Mouse (Mus musculus): ENCODE measurements around the gene Coro1c. TPM values are rescaled to one million over a fixed set of nuclear protein-coding genes. Genes with fewer than 3 reads are reported as not detected.
A peak's percentile ranks its signal among the peaks of the same experiment; 100 is the strongest.

Coro1c gene
- polyA plus RNA-seq, 1 experiment from 2014 or later = 138 TPM

DNA sequence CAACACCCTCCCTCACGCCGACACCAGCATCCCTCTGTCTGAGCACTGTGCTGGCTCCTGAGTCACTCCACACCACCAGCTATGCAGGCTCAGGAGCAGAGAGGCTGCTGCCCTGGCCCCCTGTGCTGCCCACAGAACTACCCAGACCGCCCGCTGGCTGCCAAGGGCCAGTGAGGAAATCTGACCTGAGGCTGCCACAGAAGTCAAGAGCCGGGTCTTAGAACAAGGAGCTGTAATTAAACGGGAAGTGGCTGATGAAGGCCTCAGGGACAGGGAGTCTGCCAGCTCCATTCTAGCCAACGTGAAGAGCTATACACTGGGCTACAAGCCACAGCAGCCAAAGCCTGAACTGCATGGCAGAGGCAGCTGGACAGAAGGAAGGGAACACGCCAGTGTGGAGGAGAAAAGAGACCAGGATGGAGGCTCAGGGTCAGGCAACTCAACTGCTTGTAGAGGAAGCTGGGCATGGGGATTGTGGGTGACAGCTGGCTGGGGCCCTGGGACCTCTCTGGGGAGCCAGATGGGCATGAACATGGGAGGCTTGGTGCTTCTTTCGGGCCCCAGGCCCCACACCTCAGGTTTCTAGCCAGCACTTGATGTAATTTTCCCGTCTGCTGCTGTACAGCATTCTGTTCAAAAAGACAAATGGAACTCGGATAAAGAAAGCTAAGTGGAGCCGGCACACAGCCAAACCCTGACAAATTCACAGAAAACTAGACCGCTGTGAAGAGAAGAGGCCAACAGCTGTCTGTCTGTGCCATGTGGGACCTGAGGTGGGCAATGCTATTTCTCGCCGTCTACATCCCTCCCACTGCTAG is 25.8 kb downstream of the Coro1c start:
- no peak overlapping the region for H3K4me3 ChIP-seq (ENCODE audit: low read length)
- peak overlapping the region; percentile 52 for H3K9ac ChIP-seq (ENCODE audit: low read length)
- H3K4me1 ChIP-seq (replicated peaks; ENCODE audit: control insufficient read depth, insufficient read depth, low read length) = peaks cover 33% of the 10 kb centered on the region
- H3K36me3 ChIP-seq (ENCODE audit: control insufficient read depth, insufficient read depth, low read length) = peaks cover 14% of the 10 kb centered on the region
- no peak overlapping the region for H3K4me2 ChIP-seq (ENCODE audit: low read depth, low read length)
- no peaks in the 10 kb centered on the region for H3K27me3 ChIP-seq (ENCODE audit: control insufficient read depth, insufficient read depth, low read depth, low read length)
- no peaks in the 10 kb centered on the region for H3K9me3 ChIP-seq (ENCODE audit: control insufficient read depth, low read length)
- peak; percentile 24; the same call in 1 of the 2 replicates for ATAC-seq (ENCODE audit: low read depth)
- peak overlapping the region; percentile 62 for H3K27ac ChIP-seq (ENCODE audit: low read length)
- WGBS = 50% methylated on average over 15 of the region's 15 CpGs

DNA sequence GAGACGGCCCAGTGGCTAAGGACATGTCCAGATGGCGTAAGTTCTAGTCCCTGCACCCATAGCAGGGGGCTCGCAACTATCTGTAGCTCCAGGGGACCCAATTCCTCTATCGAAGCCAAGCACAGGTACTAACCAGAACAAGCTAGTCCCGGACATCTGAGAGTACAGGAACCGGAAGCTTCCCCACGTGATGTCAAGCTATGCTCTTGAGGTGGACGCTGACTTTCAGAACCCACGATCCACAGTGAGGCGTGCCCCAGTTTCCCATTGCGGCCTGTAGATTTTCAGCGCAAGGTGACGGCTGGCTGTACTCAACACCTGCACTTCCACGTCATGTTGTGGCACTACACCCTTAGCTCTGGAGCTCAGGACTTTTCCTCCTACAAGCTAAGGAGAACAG is 27.4 kb downstream of the Coro1c start:
- Histone ChIP-seq H3K4me3 (ENCODE audit: low read length) (no peak overlapping the region), H3K9ac (ENCODE audit: low read length) (no peak overlapping the region), H3K9me3 (ENCODE audit: control insufficient read depth, low read length) (no peaks in the 10 kb centered on the region), H3K36me3 (ENCODE audit: control insufficient read depth, insufficient read depth, low read length) (peaks cover 16% of the 10 kb centered on the region), H3K4me2 (ENCODE audit: low read depth, low read length) (no peak overlapping the region), H3K27me3 (ENCODE audit: control insufficient read depth, insufficient read depth, low read depth, low read length) (no peaks in the 10 kb centered on the region), H3K27ac (ENCODE audit: low read length) (no peak overlapping the region), H3K4me1 (replicated peaks; ENCODE audit: control insufficient read depth, insufficient read depth, low read length) (peaks cover 26% of the 10 kb centered on the region)
- 92% methylated on average over 14 of the region's 14 CpGs for WGBS
- ATAC-seq (ENCODE audit: low read depth) = no peak

GRCm38 (mm10) chr5:113878943-113879617 is 29.5 kb downstream of the Coro1c start:
- H3K4me3 ChIP-seq (ENCODE audit: low read length) = no peak overlapping the region
- H3K27ac ChIP-seq (ENCODE audit: low read length) = no peak overlapping the region
- ATAC-seq (ENCODE audit: low read depth) = no peak
- H3K27me3 ChIP-seq (ENCODE audit: control insufficient read depth, insufficient read depth, low read depth, low read length) = no peaks in the 10 kb centered on the region
- H3K9ac ChIP-seq (ENCODE audit: low read length) = no peak overlapping the region
- no peak overlapping the region for H3K4me2 ChIP-seq (ENCODE audit: low read depth, low read length)
- H3K4me1 ChIP-seq (replicated peaks; ENCODE audit: control insufficient read depth, insufficient read depth, low read length) = peaks cover 27% of the 10 kb centered on the region
- WGBS = 85% methylated on average over 17 of the region's 17 CpGs
- peaks cover 23% of the 10 kb centered on the region for H3K36me3 ChIP-seq (ENCODE audit: control insufficient read depth, insufficient read depth, low read length)
- H3K9me3 ChIP-seq (ENCODE audit: control insufficient read depth, low read length) = no peaks in the 10 kb centered on the region

DNA sequence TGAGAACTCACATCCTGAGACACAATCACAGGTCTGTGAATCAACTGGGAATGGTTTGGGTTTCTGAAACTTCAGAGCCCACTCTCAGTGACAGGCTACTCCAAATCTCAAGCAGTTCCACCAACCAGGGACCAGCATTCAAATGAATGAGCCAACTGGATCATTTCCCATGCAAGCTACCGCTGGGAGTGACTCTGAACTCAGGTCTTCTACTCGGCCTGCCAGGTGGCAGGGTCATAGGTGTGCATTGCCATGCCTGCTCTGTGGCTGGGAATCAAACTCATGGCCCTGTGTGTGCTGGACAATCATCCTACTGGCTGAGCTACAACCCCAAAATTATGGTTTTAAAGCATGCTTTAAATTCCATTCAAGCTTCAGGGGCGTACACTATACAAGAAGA is 31.0 kb downstream of the Coro1c start:
- no peak for ATAC-seq (ENCODE audit: low read depth)
- 55% methylated on average over 3 of the region's 3 CpGs for WGBS

GRCm38 (mm10) chr5:113876176-113876575 is 32.4 kb downstream of the Coro1c start:
- peaks cover 17% of the 10 kb centered on the region for H3K36me3 ChIP-seq (ENCODE audit: control insufficient read depth, insufficient read depth, low read length)
- H3K4me3 ChIP-seq (ENCODE audit: low read length) = no peak overlapping the region
- 87% methylated on average over 7 of the region's 7 CpGs for WGBS
- no peak overlapping the region for H3K27ac ChIP-seq (ENCODE audit: low read length)
- no peaks in the 10 kb centered on the region for H3K9me3 ChIP-seq (ENCODE audit: control insufficient read depth, low read length)
- H3K9ac ChIP-seq (ENCODE audit: low read length) = no peak overlapping the region
- ATAC-seq (ENCODE audit: low read depth) = no peak
- H3K4me2 ChIP-seq (ENCODE audit: low read depth, low read length) = no peak overlapping the region
- H3K4me1 ChIP-seq (replicated peaks; ENCODE audit: control insufficient read depth, insufficient read depth, low read length) = peaks cover 31% of the 10 kb centered on the region
- H3K27me3 ChIP-seq (ENCODE audit: control insufficient read depth, insufficient read depth, low read depth, low read length) = no peaks in the 10 kb centered on the region

More for the DNA sequence above, 31.0 kb downstream of the Coro1c start:
- H3K36me3 ChIP-seq (ENCODE audit: control insufficient read depth, insufficient read depth, low read length) = peaks cover 23% of the 10 kb centered on the region
- no peak overlapping the region for H3K4me3 ChIP-seq (ENCODE audit: low read length)
- H3K27me3 ChIP-seq (ENCODE audit: control insufficient read depth, insufficient read depth, low read depth, low read length) = no peaks in the 10 kb centered on the region
- H3K9me3 ChIP-seq (ENCODE audit: control insufficient read depth, low read length) = no peaks in the 10 kb centered on the region
- H3K9ac ChIP-seq (ENCODE audit: low read length) = no peak overlapping the region
- H3K4me2 ChIP-seq (ENCODE audit: low read depth, low read length) = no peak overlapping the region
- H3K4me1 ChIP-seq (replicated peaks; ENCODE audit: control insufficient read depth, insufficient read depth, low read length) = peaks cover 22% of the 10 kb centered on the region
- no peak overlapping the region for H3K27ac ChIP-seq (ENCODE audit: low read length)

DNA sequence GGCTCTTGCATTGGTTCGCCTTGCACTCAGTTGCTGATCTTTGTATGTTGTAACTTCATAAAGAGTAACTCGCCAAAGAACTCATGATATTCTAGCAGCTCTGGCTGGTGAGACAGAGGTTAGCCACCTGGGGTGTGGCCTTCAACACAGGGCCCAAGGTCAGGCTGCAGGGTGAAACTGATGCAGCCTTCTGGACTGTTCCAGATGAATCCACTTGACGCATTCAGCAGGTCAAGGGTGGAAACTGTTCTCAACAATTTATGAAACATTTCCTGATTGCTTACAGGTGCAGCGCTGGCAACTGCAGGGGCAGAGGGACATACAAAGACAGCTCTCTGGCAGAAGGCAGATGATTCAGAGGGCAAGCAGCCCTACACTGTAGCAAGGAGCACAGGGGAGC is 32.9 kb downstream of the Coro1c start:
- Histone ChIP-seq H3K27ac (ENCODE audit: low read length) (no peak overlapping the region), H3K4me1 (replicated peaks; ENCODE audit: control insufficient read depth, insufficient read depth, low read length) (peaks cover 36% of the 10 kb centered on the region), H3K9me3 (ENCODE audit: control insufficient read depth, low read length) (no peaks in the 10 kb centered on the region), H3K36me3 (ENCODE audit: control insufficient read depth, insufficient read depth, low read length) (peaks cover 17% of the 10 kb centered on the region), H3K27me3 (ENCODE audit: control insufficient read depth, insufficient read depth, low read depth, low read length) (no peaks in the 10 kb centered on the region), H3K4me2 (ENCODE audit: low read depth, low read length) (no peak overlapping the region), H3K9ac (ENCODE audit: low read length) (no peak overlapping the region), H3K4me3 (ENCODE audit: low read length) (no peak overlapping the region)
- ATAC-seq (ENCODE audit: low read depth) = no peak
- WGBS = 88% methylated on average over 4 of the region's 4 CpGs

DNA sequence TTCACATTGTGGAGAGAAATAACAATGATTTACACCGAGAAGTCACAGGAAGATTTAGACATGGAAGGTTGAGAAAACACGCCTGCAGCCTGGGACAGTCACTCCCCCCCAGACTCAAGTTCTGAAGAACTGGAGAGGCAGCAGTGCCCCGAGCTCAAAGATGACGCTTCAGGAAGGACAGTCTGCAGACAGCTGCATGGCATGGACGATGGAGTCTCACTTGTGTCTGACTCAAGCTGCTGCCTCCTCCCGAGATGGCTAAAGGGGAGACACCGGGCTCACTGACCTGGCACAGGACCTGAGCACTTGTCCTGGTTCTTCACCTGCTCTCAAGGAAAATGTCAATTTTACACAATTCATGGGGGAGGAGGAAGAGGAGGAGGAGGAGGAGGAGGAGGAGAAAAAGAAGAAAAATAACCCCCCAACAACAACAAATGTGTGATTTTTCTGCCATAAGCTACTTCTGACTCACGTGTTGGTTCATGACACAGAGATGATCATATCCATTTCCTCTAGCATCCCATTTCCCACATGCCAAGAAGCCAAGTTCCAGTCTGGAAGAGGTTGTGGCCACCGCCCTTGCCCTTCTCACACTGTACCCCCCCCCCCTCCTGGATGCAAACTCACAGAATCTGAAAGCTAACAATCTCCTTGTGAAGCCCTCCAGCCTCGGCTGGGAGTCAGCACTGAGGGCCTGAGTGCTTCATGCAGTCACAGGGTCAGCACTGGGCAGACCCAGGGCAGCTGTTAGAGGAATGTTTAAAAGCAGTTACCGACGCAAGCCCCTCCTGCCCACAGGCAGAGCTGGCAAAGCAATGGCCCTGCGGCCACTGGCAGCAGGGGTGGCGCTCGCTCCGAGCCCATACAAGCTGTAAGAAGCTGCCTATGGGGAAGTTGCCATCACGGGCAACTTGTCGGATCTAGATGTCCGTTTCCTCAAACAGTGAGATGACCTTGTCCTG is 34.2 kb downstream of the Coro1c start:
- WGBS = 50% methylated on average over 19 of the region's 19 CpGs
- no peaks in the 10 kb centered on the region for H3K9me3 ChIP-seq (ENCODE audit: control insufficient read depth, low read length)
- ATAC-seq (ENCODE audit: low read depth) = no peak
- no peak overlapping the region for H3K4me3 ChIP-seq (ENCODE audit: low read length)
- H3K27me3 ChIP-seq (ENCODE audit: control insufficient read depth, insufficient read depth, low read depth, low read length) = no peaks in the 10 kb centered on the region
- H3K4me1 ChIP-seq (replicated peaks; ENCODE audit: control insufficient read depth, insufficient read depth, low read length) = peaks cover 49% of the 10 kb centered on the region
- H3K9ac ChIP-seq (ENCODE audit: low read length) = peak overlapping the region; percentile 33; the same call in 1 of the 2 replicates
- peak overlapping the region; percentile 53 for H3K27ac ChIP-seq (ENCODE audit: low read length)
- peaks cover 11% of the 10 kb centered on the region for H3K36me3 ChIP-seq (ENCODE audit: control insufficient read depth, insufficient read depth, low read length)
- peak overlapping the region; percentile 8; the same call in 1 of the 2 replicates for H3K4me2 ChIP-seq (ENCODE audit: low read depth, low read length)

DNA sequence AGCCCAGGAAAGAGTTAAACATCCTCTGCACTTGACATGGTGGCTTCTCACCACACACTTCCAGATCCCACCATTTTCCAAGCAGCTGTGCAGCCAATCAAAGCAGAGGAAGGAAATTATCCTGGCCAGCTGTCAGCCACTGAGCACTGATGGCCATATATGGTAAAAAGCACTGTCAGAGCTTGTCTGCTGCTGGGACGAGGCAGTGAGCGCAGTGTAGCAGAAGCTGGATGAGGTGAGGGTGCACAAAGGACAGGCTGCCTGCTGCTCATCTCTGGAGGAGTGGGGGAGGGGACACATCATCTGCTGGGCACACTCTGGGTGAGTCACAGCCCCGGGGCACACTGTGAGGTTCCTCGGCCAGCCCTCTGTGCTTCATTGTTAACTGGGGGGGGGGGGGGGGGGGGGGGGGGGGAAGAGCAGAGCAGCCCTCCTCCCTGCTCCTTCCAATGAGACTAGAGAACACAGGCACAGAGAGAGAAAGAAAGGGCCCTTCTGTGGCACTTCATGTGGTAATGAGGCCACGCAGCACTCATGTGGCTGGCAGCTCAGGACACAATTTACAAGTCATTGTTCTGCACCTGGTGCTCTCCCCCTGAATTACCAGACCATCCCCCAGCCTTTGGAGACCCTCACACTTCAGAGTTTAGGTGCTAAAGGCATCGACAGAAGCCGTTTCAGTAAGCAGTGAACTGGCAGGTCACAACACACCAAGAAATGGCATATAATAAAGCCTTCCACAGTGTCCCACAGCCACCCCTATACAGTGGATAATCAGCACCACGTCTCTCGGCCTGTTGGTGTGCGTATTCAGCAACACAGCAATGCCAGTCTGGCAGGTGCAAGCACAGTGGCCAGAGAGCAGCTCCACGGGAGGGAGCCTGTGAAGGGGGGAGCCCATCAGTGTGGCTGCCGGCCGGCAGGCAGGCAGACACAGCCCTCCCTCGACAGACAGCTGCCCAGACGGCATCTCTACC is 35.3 kb downstream of the Coro1c start:
- no peaks in the 10 kb centered on the region for H3K27me3 ChIP-seq (ENCODE audit: control insufficient read depth, insufficient read depth, low read depth, low read length)
- H3K4me1 ChIP-seq (replicated peaks; ENCODE audit: control insufficient read depth, insufficient read depth, low read length) = peaks cover 57% of the 10 kb centered on the region
- peak overlapping the region; percentile 19; the same call in 1 of the 2 replicates for H3K4me2 ChIP-seq (ENCODE audit: low read depth, low read length)
- peak; percentile 94 for ATAC-seq (ENCODE audit: low read depth)
- peak overlapping the region; percentile 53 for H3K27ac ChIP-seq (ENCODE audit: low read length)
- H3K36me3 ChIP-seq (ENCODE audit: control insufficient read depth, insufficient read depth, low read length) = peaks cover 9% of the 10 kb centered on the region
- H3K9ac ChIP-seq (ENCODE audit: low read length) = peak overlapping the region; percentile 33; the same call in 1 of the 2 replicates
- H3K9me3 ChIP-seq (ENCODE audit: control insufficient read depth, low read length) = no peaks in the 10 kb centered on the region
- no peak overlapping the region for H3K4me3 ChIP-seq (ENCODE audit: low read length)
- WGBS = 13% methylated on average over 15 of the region's 15 CpGs

All from lung, embryonic 16.5 days (tissue).